Mouse (Mus musculus) midbrain, postnatal 0 days (tissue): ENCODE measurements around the gene Nr2f6. TPM values are rescaled to one million over a fixed set of nuclear protein-coding genes. Genes with fewer than 3 reads are reported as not detected.
"Not testable (repeated sequence)": the region's sequence is repeated elsewhere in the genome, so short reads cannot be mapped to it uniquely, and the experiment has no call there.

Experiments
- ATAC-seq: fragments of 200-750 bp; cut with Nextera tagmentation; 2 replicates; pipeline ENCODE4 v1.8.0; 2017; ENCODE audit warnings: moderate number of reproducible peaks, mild to moderate bottlenecking, moderate TSS enrichment, moderate library complexity; ENCODE audit not compliant: low FRiP score
- DNase-seq: peaks from one replicate; pipeline ENCODE4 v3.0.0-alpha.2; 2015; ENCODE audit warnings: low spot score
- H3K27ac ChIP-seq: fragments of 300-500 bp; sonication (generic); 2 replicates; pipeline ENCODE4 v1.5.1; 2014; ENCODE audit warnings: low read depth, mild to moderate bottlenecking, low read length, mixed read lengths
- H3K27me3 ChIP-seq: fragments of 300-500 bp; sonication (generic); 2 replicates; pipeline ENCODE4 v1.6.1; 2014; ENCODE audit warnings: low read length, control low read depth, mixed read lengths; ENCODE audit not compliant: insufficient read depth
- H3K36me3 ChIP-seq: fragments of 300-500 bp; sonication (generic); 2 replicates; pipeline ENCODE4 v1.6.1; 2014; ENCODE audit warnings: low read length, control low read depth, mixed read lengths; ENCODE audit not compliant: insufficient read depth
- H3K4me1 ChIP-seq: fragments of 300-500 bp; sonication (generic); 2 replicates; pipeline ENCODE4 v1.6.1; 2014; ENCODE audit warnings: mild to moderate bottlenecking, control low read depth, antibody characterized with exemption, low read length, mixed read lengths; ENCODE audit not compliant: insufficient read depth
- H3K4me2 ChIP-seq: fragments of 300-500 bp; sonication (generic); 2 replicates; pipeline ENCODE4 v1.6.1; 2014; ENCODE audit warnings: low read depth, mild to moderate bottlenecking, low read length, mixed read lengths; ENCODE audit not compliant: poor library complexity, severe bottlenecking
- H3K4me3 ChIP-seq: fragments of 300-500 bp; sonication (generic); 2 replicates; pipeline ENCODE4 v1.5.1; 2014; ENCODE audit warnings: low read depth, mild to moderate bottlenecking, low read length, moderate library complexity
- H3K9ac ChIP-seq: fragments of 300-500 bp; sonication (generic); replicated peaks from 2 replicates; pipeline ENCODE4 v1.6.1; 2014; ENCODE audit warnings: mild to moderate bottlenecking, low read length, moderate library complexity, mixed read lengths; ENCODE audit not compliant: poor library complexity, severe bottlenecking
- H3K9me3 ChIP-seq: fragments of 300-500 bp; sonication (generic); 2 replicates; pipeline ENCODE4 v1.6.1; 2016; ENCODE audit warnings: low read length, control low read depth
- CTCF ChIP-seq: IDR thresholded peaks from 2 replicates; pipeline ENCODE4 v1.5.1; 2016; ENCODE audit warnings: antibody characterized with exemption, mild to moderate bottlenecking
- WGBS: fragments of 180-500 bp; shearing (Covaris S2); extraction: QIAGEN DNeasy Blood & Tissue Kit; methylation state at CpG from one replicate; pipeline ENCODE4 v1.1.7; 2014; 5-methylcytosine and 5-hydroxymethylcytosine counted together
- polyA plus RNA-seq: library from polyadenylated mRNA; unstranded; fragments of >200 nt; fragmentation: Nextera tagmentation; extraction: Ambion mirVana; gene quantifications from 2 replicates; pipeline ENCODE4 v1.2.1, GENCODE M21; 2015
- total RNA-seq: library from RNA; depleted of rRNA; stranded (reverse); fragments of >200 nt; gene quantifications from 2 replicates; pipeline ENCODE4 v1.2.3, GENCODE M21; 2014; rRNA removed

Gene Nr2f6
- total and polyA plus RNA-seq, 2 experiments from 2014 or later, result 32.9 to 95.6 TPM

GRCm38 (mm10) chr8:71340625-71341024 is 41.1 kb downstream of the Nr2f6 start:
- DNase-seq, result peak; percentile 38
- no peak overlapping the region for H3K27ac ChIP-seq
- no peak overlapping the region for H3K9ac ChIP-seq
- H3K4me2 ChIP-seq, result no peak overlapping the region
- TF ChIP-seq CTCF, result peak; percentile 65
- ATAC-seq, result no peak; the same call in 1 of the 2 replicates
- peaks cover 53% of the 10 kb centered on the region for H3K36me3 ChIP-seq
- no peaks in the 10 kb centered on the region for H3K27me3 ChIP-seq
- H3K9me3 ChIP-seq, result no peaks in the 10 kb centered on the region
- 76% methylated on average over 5 of the region's 5 CpGs for WGBS
- H3K4me3 ChIP-seq, result no peak overlapping the region
- no peaks in the 10 kb centered on the region for H3K4me1 ChIP-seq

- 93% methylated on average over 6 of the region's 6 CpGs for WGBS
- not testable (repeated sequence) for H3K9ac ChIP-seq, H3K9me3 ChIP-seq, DNase-seq, ATAC-seq, H3K4me2 ChIP-seq, H3K27me3 ChIP-seq, H3K27ac ChIP-seq, H3K4me3 ChIP-seq, H3K4me1 ChIP-seq
- peaks cover 42% of the 10 kb centered on the region for H3K36me3 ChIP-seq
Observed at GRCm38 (mm10) chr8:71337834-71338233, 43.9 kb downstream of the Nr2f6 start.

- Histone ChIP-seq H3K4me3 (no peak overlapping the region), H3K9ac (no peak overlapping the region), H3K4me1 (no peaks in the 10 kb centered on the region), H3K9me3 (no peaks in the 10 kb centered on the region), H3K4me2 (no peak overlapping the region), H3K27me3 (no peaks in the 10 kb centered on the region), H3K36me3 (peaks cover 58% of the 10 kb centered on the region), H3K27ac (no peak overlapping the region)
- TF ChIP-seq CTCF, result peak; percentile 59
- DNase-seq (peak; percentile 14), ATAC-seq (no peak)
- WGBS, result 95% methylated on average over 1 of the region's 1 CpGs
Observed at GRCm38 (mm10) chr8:71324848-71325247, 56.9 kb downstream of the Nr2f6 start.

Other genes with a start within 250 kb of the Nr2f6 start
- 32.3 and 58.1 TPM in 2 replicates for gene Myo9b, start 109.2 kb downstream of the Nr2f6 start, total RNA-seq
- gene Myo9b, start 109.2 kb downstream of the Nr2f6 start, polyA plus RNA-seq, result 6.9 and 7.6 TPM in 2 replicates
- 26.2 and 27.8 TPM in 2 replicates for gene Haus8, start 109.0 kb downstream of the Nr2f6 start, total RNA-seq
- 46.2 and 49.6 TPM in 2 replicates for gene Haus8, start 109.0 kb downstream of the Nr2f6 start, polyA plus RNA-seq
- 131 and 140 TPM in 2 replicates for gene Use1, start 15.1 kb downstream of the Nr2f6 start, total RNA-seq
- gene Use1, start 15.1 kb downstream of the Nr2f6 start, polyA plus RNA-seq, result 132 and 136 TPM in 2 replicates
- gene Ocel1, start 10.7 kb downstream of the Nr2f6 start, total RNA-seq, result 9.4 and 10.5 TPM in 2 replicates
- gene Ocel1, start 10.7 kb downstream of the Nr2f6 start, polyA plus RNA-seq, result 5.4 and 5.5 TPM in 2 replicates
- gene Ushbp1, start 13.8 kb upstream of the Nr2f6 start, total RNA-seq, result 3.0 and 4.4 TPM in 2 replicates
- 3.9 and 4.3 TPM in 2 replicates for gene Ushbp1, start 13.8 kb upstream of the Nr2f6 start, polyA plus RNA-seq
- 78.1 and 124 TPM in 2 replicates for gene Babam1, start 14.9 kb upstream of the Nr2f6 start, total RNA-seq
- 90.2 and 98.4 TPM in 2 replicates for gene Babam1, start 14.9 kb upstream of the Nr2f6 start, polyA plus RNA-seq
- gene Ankle1, start 24.1 kb upstream of the Nr2f6 start, total RNA-seq, result 1.2 and 2.2 TPM in 2 replicates
- gene Ankle1, start 24.1 kb upstream of the Nr2f6 start, polyA plus RNA-seq, result 1.1 and 1.2 TPM in 2 replicates
- gene Abhd8, start 81.7 kb upstream of the Nr2f6 start, total RNA-seq, result 289 and 323 TPM in 2 replicates
- 205 and 213 TPM in 2 replicates for gene Abhd8, start 81.7 kb upstream of the Nr2f6 start, polyA plus RNA-seq
- 105 and 119 TPM in 2 replicates for gene Mrpl34, start 83.0 kb upstream of the Nr2f6 start, total RNA-seq
- gene Mrpl34, start 83.0 kb upstream of the Nr2f6 start, polyA plus RNA-seq, result 163 and 165 TPM in 2 replicates
- 187 and 211 TPM in 2 replicates for gene Dda1, start 87.2 kb upstream of the Nr2f6 start, total RNA-seq
- gene Dda1, start 87.2 kb upstream of the Nr2f6 start, polyA plus RNA-seq, result 267 and 269 TPM in 2 replicates
- gene Ano8, start 104.0 kb upstream of the Nr2f6 start, total RNA-seq, result 81.6 and 82.2 TPM in 2 replicates
- 5.4 and 5.6 TPM in 2 replicates for gene Ano8, start 104.0 kb upstream of the Nr2f6 start, polyA plus RNA-seq
- 28.0 and 31.5 TPM in 2 replicates for gene Gtpbp3, start 106.1 kb upstream of the Nr2f6 start, total RNA-seq
- gene Gtpbp3, start 106.1 kb upstream of the Nr2f6 start, polyA plus RNA-seq, result 11.4 and 11.5 TPM in 2 replicates
- 4.8 and 7.6 TPM in 2 replicates for gene Plvap, start 129.8 kb upstream of the Nr2f6 start, total RNA-seq
- gene Plvap, start 129.8 kb upstream of the Nr2f6 start, polyA plus RNA-seq, result 9.0 and 10.4 TPM in 2 replicates
- gene Ccdc194, start 143.8 kb upstream of the Nr2f6 start, total RNA-seq, result 0.27 TPM in 1 of 2 replicates, not detected in the other
- gene Ccdc194, start 143.8 kb upstream of the Nr2f6 start, polyA plus RNA-seq, result not detected in 2 replicates
- 12.6 and 15.3 TPM in 2 replicates for gene Bst2, start 155.5 kb upstream of the Nr2f6 start, total RNA-seq
- gene Bst2, start 155.5 kb upstream of the Nr2f6 start, polyA plus RNA-seq, result 15.3 and 17.6 TPM in 2 replicates
- gene Mvb12a, start 161.0 kb upstream of the Nr2f6 start, total RNA-seq, result 77.4 and 79.2 TPM in 2 replicates
- gene Mvb12a, start 161.0 kb upstream of the Nr2f6 start, polyA plus RNA-seq, result 81.4 and 82.6 TPM in 2 replicates
- gene Tmem221, start 176.9 kb upstream of the Nr2f6 start, total RNA-seq, result 0.11 and 0.14 TPM in 2 replicates
- 0.20 TPM in 1 of 2 replicates, not detected in the other for gene Tmem221, start 176.9 kb upstream of the Nr2f6 start, polyA plus RNA-seq
- gene Nxnl1, start 184.6 kb upstream of the Nr2f6 start, total RNA-seq, result 0.55 TPM in 1 of 2 replicates, not detected in the other
- gene Nxnl1, start 184.6 kb upstream of the Nr2f6 start, polyA plus RNA-seq, result 0.05 and 0.12 TPM in 2 replicates
- gene Slc27a1, start 186.9 kb upstream of the Nr2f6 start, total RNA-seq, result 150 and 160 TPM in 2 replicates
- 99.7 and 110 TPM in 2 replicates for gene Slc27a1, start 186.9 kb upstream of the Nr2f6 start, polyA plus RNA-seq
- 333 and 399 TPM in 2 replicates for gene Pgls, start 210.2 kb upstream of the Nr2f6 start, total RNA-seq
- gene Pgls, start 210.2 kb upstream of the Nr2f6 start, polyA plus RNA-seq, result 293 and 300 TPM in 2 replicates
- gene Fam129c, start 215.7 kb upstream of the Nr2f6 start, total RNA-seq, result 5.3 and 5.9 TPM in 2 replicates
- 4.5 and 4.7 TPM in 2 replicates for gene Fam129c, start 215.7 kb upstream of the Nr2f6 start, polyA plus RNA-seq
- gene Colgalt1, start 229.0 kb upstream of the Nr2f6 start, total RNA-seq, result 104 and 106 TPM in 2 replicates
- 62.8 TPM in 2 replicates for gene Colgalt1, start 229.0 kb upstream of the Nr2f6 start, polyA plus RNA-seq